Mouse (Mus musculus): Measurements from ENCODE around the gene Megf11. TPM values are rescaled to one million over a fixed set of nuclear protein-coding genes. Genes with fewer than 3 reads are reported as not detected.

Megf11 gene
- polyA plus RNA-seq, 1 experiment from 2014 or later, result 0.58 TPM

GRCm38 (mm10) chr9:64347377-64347776 is 38.0 kb upstream of the Megf11 start:
- Histone ChIP-seq H3K9me3 (replicated peaks; ENCODE audit: control insufficient read depth, low read length) (no peaks in the 10 kb centered on the region), H3K27ac (ENCODE audit: low read length) (no peak overlapping the region), H3K4me2 (ENCODE audit: low read depth, low read length) (no peak overlapping the region), H3K4me3 (ENCODE audit: low read length) (no peak overlapping the region), H3K27me3 (ENCODE audit: control insufficient read depth, insufficient read depth, low read length) (no peaks in the 10 kb centered on the region), H3K4me1 (ENCODE audit: control insufficient read depth, insufficient read depth, low read length) (no peaks in the 10 kb centered on the region), H3K36me3 (ENCODE audit: control insufficient read depth, insufficient read depth) (no peaks in the 10 kb centered on the region), H3K9ac (ENCODE audit: low read length) (no peak overlapping the region)
- 0% methylated on average over 1 of the region's 1 CpGs for WGBS
- no peak for ATAC-seq (replicated peaks; ENCODE audit: extremely low read depth, insufficient read depth, low FRiP score)

GRCm38 (mm10) chr9:64349490-64349889 is 35.9 kb upstream of the Megf11 start:
- Histone ChIP-seq H3K9ac (ENCODE audit: low read length) (no peak overlapping the region), H3K36me3 (ENCODE audit: control insufficient read depth, insufficient read depth) (no peaks in the 10 kb centered on the region), H3K9me3 (replicated peaks; ENCODE audit: control insufficient read depth, low read length) (no peaks in the 10 kb centered on the region), H3K4me2 (ENCODE audit: low read depth, low read length) (no peak overlapping the region), H3K4me3 (ENCODE audit: low read length) (no peak overlapping the region), H3K4me1 (ENCODE audit: control insufficient read depth, insufficient read depth, low read length) (no peaks in the 10 kb centered on the region), H3K27me3 (ENCODE audit: control insufficient read depth, insufficient read depth, low read length) (no peaks in the 10 kb centered on the region), H3K27ac (ENCODE audit: low read length) (no peak overlapping the region)
- no peak for ATAC-seq (replicated peaks; ENCODE audit: extremely low read depth, insufficient read depth, low FRiP score)
- 56% methylated on average over 5 of the region's 5 CpGs for WGBS

GRCm38 (mm10) chr9:64351191-64351590 is 34.2 kb upstream of the Megf11 start:
- no peaks in the 10 kb centered on the region for H3K27me3 ChIP-seq (ENCODE audit: control insufficient read depth, insufficient read depth, low read length)

GRCm38 (mm10) chr9:64355627-64356026 is 29.8 kb upstream of the Megf11 start:
- H3K9me3 ChIP-seq (replicated peaks; ENCODE audit: control insufficient read depth, low read length), result no peaks in the 10 kb centered on the region
- WGBS, result 88% methylated on average over 7 of the region's 7 CpGs
- H3K27ac ChIP-seq (ENCODE audit: low read length), result no peak overlapping the region

More at GRCm38 (mm10) chr9:64351191-64351590, 34.2 kb upstream of the Megf11 start:
- Histone ChIP-seq H3K36me3 (ENCODE audit: control insufficient read depth, insufficient read depth) (no peaks in the 10 kb centered on the region), H3K4me1 (ENCODE audit: control insufficient read depth, insufficient read depth, low read length) (no peaks in the 10 kb centered on the region), H3K9me3 (replicated peaks; ENCODE audit: control insufficient read depth, low read length) (no peaks in the 10 kb centered on the region), H3K27ac (ENCODE audit: low read length) (no peak overlapping the region), H3K9ac (ENCODE audit: low read length) (no peak overlapping the region), H3K4me2 (ENCODE audit: low read depth, low read length) (no peak overlapping the region), H3K4me3 (ENCODE audit: low read length) (no peak overlapping the region)
- no peak for ATAC-seq (replicated peaks; ENCODE audit: extremely low read depth, insufficient read depth, low FRiP score)
- 30% methylated on average over 3 of the region's 3 CpGs for WGBS

GRCm38 (mm10) chr9:64361231-64361950 is 24.0 kb upstream of the Megf11 start:
- WGBS, result 82% methylated on average over 9 of the region's 9 CpGs
- H3K27me3 ChIP-seq (ENCODE audit: control insufficient read depth, insufficient read depth, low read length), result no peaks in the 10 kb centered on the region

More at GRCm38 (mm10) chr9:64355627-64356026, 29.8 kb upstream of the Megf11 start:
- no peak overlapping the region for H3K9ac ChIP-seq (ENCODE audit: low read length)
- H3K4me1 ChIP-seq (ENCODE audit: control insufficient read depth, insufficient read depth, low read length), result no peaks in the 10 kb centered on the region
- no peaks in the 10 kb centered on the region for H3K27me3 ChIP-seq (ENCODE audit: control insufficient read depth, insufficient read depth, low read length)
- ATAC-seq (replicated peaks; ENCODE audit: extremely low read depth, insufficient read depth, low FRiP score), result no peak
- no peak overlapping the region for H3K4me3 ChIP-seq (ENCODE audit: low read length)
- no peak overlapping the region for H3K4me2 ChIP-seq (ENCODE audit: low read depth, low read length)
- no peaks in the 10 kb centered on the region for H3K36me3 ChIP-seq (ENCODE audit: control insufficient read depth, insufficient read depth)

GRCm38 (mm10) chr9:64369871-64370270 is 15.6 kb upstream of the Megf11 start:
- Histone ChIP-seq H3K36me3 (ENCODE audit: control insufficient read depth, insufficient read depth) (no peaks in the 10 kb centered on the region), H3K9me3 (replicated peaks; ENCODE audit: control insufficient read depth, low read length) (no peaks in the 10 kb centered on the region; the same call in 1 of the 2 replicates), H3K4me3 (ENCODE audit: low read length) (no peak overlapping the region), H3K9ac (ENCODE audit: low read length) (no peak overlapping the region), H3K27ac (ENCODE audit: low read length) (no peak overlapping the region), H3K4me2 (ENCODE audit: low read depth, low read length) (no peak overlapping the region), H3K4me1 (ENCODE audit: control insufficient read depth, insufficient read depth, low read length) (no peaks in the 10 kb centered on the region), H3K27me3 (ENCODE audit: control insufficient read depth, insufficient read depth, low read length) (0 out of 2 replicates have a peak, but pooled peaks cover 9% of the 10 kb centered on the region)
- ATAC-seq (replicated peaks; ENCODE audit: extremely low read depth, insufficient read depth, low FRiP score), result no peak
- 44% methylated on average over 7 of the region's 7 CpGs for WGBS

More at GRCm38 (mm10) chr9:64361231-64361950, 24.0 kb upstream of the Megf11 start:
- no peak overlapping the region for H3K4me2 ChIP-seq (ENCODE audit: low read depth, low read length)
- no peak for ATAC-seq (replicated peaks; ENCODE audit: extremely low read depth, insufficient read depth, low FRiP score)
- no peak overlapping the region for H3K9ac ChIP-seq (ENCODE audit: low read length)
- H3K4me1 ChIP-seq (ENCODE audit: control insufficient read depth, insufficient read depth, low read length), result no peaks in the 10 kb centered on the region
- no peaks in the 10 kb centered on the region for H3K36me3 ChIP-seq (ENCODE audit: control insufficient read depth, insufficient read depth)
- no peak overlapping the region for H3K27ac ChIP-seq (ENCODE audit: low read length)
- no peak overlapping the region for H3K4me3 ChIP-seq (ENCODE audit: low read length)
- no peaks in the 10 kb centered on the region for H3K9me3 ChIP-seq (replicated peaks; ENCODE audit: control insufficient read depth, low read length)

GRCm38 (mm10) chr9:64371305-64371819 is 14.1 kb upstream of the Megf11 start:
- ATAC-seq (replicated peaks; ENCODE audit: extremely low read depth, insufficient read depth, low FRiP score), result no peak
- no peak overlapping the region for H3K9ac ChIP-seq (ENCODE audit: low read length)
- H3K27me3 ChIP-seq (ENCODE audit: control insufficient read depth, insufficient read depth, low read length), result 0 out of 2 replicates have a peak, but pooled peaks cover 9% of the 10 kb centered on the region
- H3K4me3 ChIP-seq (ENCODE audit: low read length), result no peak overlapping the region
- H3K4me1 ChIP-seq (ENCODE audit: control insufficient read depth, insufficient read depth, low read length), result no peaks in the 10 kb centered on the region
- no peaks in the 10 kb centered on the region for H3K36me3 ChIP-seq (ENCODE audit: control insufficient read depth, insufficient read depth)
- no peaks in the 10 kb centered on the region; the same call in 1 of the 2 replicates for H3K9me3 ChIP-seq (replicated peaks; ENCODE audit: control insufficient read depth, low read length)
- no peak overlapping the region for H3K4me2 ChIP-seq (ENCODE audit: low read depth, low read length)
- WGBS, result 57% methylated on average over 11 of the region's 11 CpGs
- H3K27ac ChIP-seq (ENCODE audit: low read length), result no peak overlapping the region

- no peaks in the 10 kb centered on the region for H3K36me3 ChIP-seq (ENCODE audit: control insufficient read depth, insufficient read depth)
- H3K27ac ChIP-seq (ENCODE audit: low read length), result no peak overlapping the region
- 77% methylated on average over 2 of the region's 2 CpGs for WGBS
- H3K4me3 ChIP-seq (ENCODE audit: low read length), result no peak overlapping the region
- no peak overlapping the region for H3K9ac ChIP-seq (ENCODE audit: low read length)
- no peak for ATAC-seq (replicated peaks; ENCODE audit: extremely low read depth, insufficient read depth, low FRiP score)
- no peak overlapping the region for H3K4me2 ChIP-seq (ENCODE audit: low read depth, low read length)
- H3K4me1 ChIP-seq (ENCODE audit: control insufficient read depth, insufficient read depth, low read length), result no peaks in the 10 kb centered on the region
- 0 out of 2 replicates have a peak, but pooled peaks cover 5% of the 10 kb centered on the region for H3K27me3 ChIP-seq (ENCODE audit: control insufficient read depth, insufficient read depth, low read length)
- H3K9me3 ChIP-seq (replicated peaks; ENCODE audit: control insufficient read depth, low read length), result peaks cover 2% of the 10 kb centered on the region; the same call in 1 of the 2 replicates
Measured at GRCm38 (mm10) chr9:64376380-64376779, 9.0 kb upstream of the Megf11 start.

- no peak for ATAC-seq (replicated peaks; ENCODE audit: extremely low read depth, insufficient read depth, low FRiP score)
- no peaks in the 10 kb centered on the region for H3K36me3 ChIP-seq (ENCODE audit: control insufficient read depth, insufficient read depth)
- peaks cover 20% of the 10 kb centered on the region for H3K4me1 ChIP-seq (ENCODE audit: control insufficient read depth, insufficient read depth, low read length)
- peaks cover 49% of the 10 kb centered on the region for H3K27me3 ChIP-seq (ENCODE audit: control insufficient read depth, insufficient read depth, low read length)
- no peak overlapping the region for H3K9ac ChIP-seq (ENCODE audit: low read length)
- peaks cover 2% of the 10 kb centered on the region; the same call in 1 of the 2 replicates for H3K9me3 ChIP-seq (replicated peaks; ENCODE audit: control insufficient read depth, low read length)
- H3K4me2 ChIP-seq (ENCODE audit: low read depth, low read length), result no peak overlapping the region
- H3K27ac ChIP-seq (ENCODE audit: low read length), result no peak overlapping the region
- WGBS, result 43% methylated on average over 10 of the region's 10 CpGs
- no peak overlapping the region for H3K4me3 ChIP-seq (ENCODE audit: low read length)
Measured at GRCm38 (mm10) chr9:64383021-64383788, 2.2 kb upstream of the Megf11 start.

Data from heart, embryonic 16.5 days (tissue).